Mouse (Mus musculus) testis, adult 2 months (tissue): Measurements from ENCODE around the gene Kiss1r. TPM values are rescaled to one million over a fixed set of nuclear protein-coding genes. Genes with fewer than 3 reads are reported as not detected.

ENCODE experiments used
- H3K27ac ChIP-seq: fragments of 200-500 bp; 2 replicates; pipeline ENCODE4 v1.5.1; 2012; ENCODE audit warnings: low read depth, low read length; ENCODE audit not compliant: control insufficient read depth, insufficient read depth
- H3K27me3 ChIP-seq: fragments of 200-500 bp; 2 replicates; pipeline ENCODE4 v1.6.1; 2012; ENCODE audit warnings: mild to moderate bottlenecking, low read length, moderate library complexity; ENCODE audit not compliant: control insufficient read depth, insufficient read depth
- H3K36me3 ChIP-seq: fragments of 200-500 bp; 2 replicates; pipeline ENCODE4 v1.6.1; 2012; ENCODE audit warnings: mild to moderate bottlenecking, low read length; ENCODE audit not compliant: control insufficient read depth, insufficient read depth
- H3K4me1 ChIP-seq: fragments of 200-500 bp; 2 replicates; pipeline ENCODE4 v1.6.1; 2012; ENCODE audit warnings: low read length; ENCODE audit not compliant: control insufficient read depth, insufficient read depth
- H3K4me3 ChIP-seq: fragments of 200-500 bp; 2 replicates; pipeline ENCODE4 v1.5.1; 2012; ENCODE audit warnings: low read depth, mild to moderate bottlenecking, low read length, moderate library complexity, mixed read lengths; ENCODE audit not compliant: control insufficient read depth
- CTCF ChIP-seq: fragments of 200-500 bp; IDR thresholded peaks from 2 replicates; pipeline ENCODE4 v1.5.1; 2012; ENCODE audit warnings: low read depth, mild to moderate bottlenecking, inconsistent platforms, low read length, moderate library complexity; ENCODE audit not compliant: control insufficient read depth, insufficient read depth, insufficient replicate concordance
- POLR2A ChIP-seq: fragments of 200-500 bp; IDR thresholded peaks from 2 replicates; pipeline ENCODE4 v1.6.1; 2012; ENCODE audit warnings: low read depth, mild to moderate bottlenecking, inconsistent platforms, low read length, moderate library complexity; ENCODE audit not compliant: control insufficient read depth
- polyA plus RNA-seq: library from polyadenylated mRNA; depleted of rRNA; stranded (reverse); fragments of >200 nt; gene quantifications from 2 replicates; pipeline ENCODE4 v1.2.3, GENCODE M21; 2012; rRNA removed

The Kiss1r gene
- polyA plus RNA-seq, result 0.75 and 0.99 TPM in 2 replicates

- TF ChIP-seq POLR2A (peak; percentile 66), CTCF (no peak)
- Histone ChIP-seq H3K4me1 (peaks cover 26% of the 10 kb centered on the region), H3K27ac (no peak within 1 kb of the TSS; the same call in 1 of the 2 replicates)
Observed at GRCm38 (mm10) chr10:79916808-79917531, at the start of gene Kiss1r. TSS of gene Kiss1r (plus strand) at chr10:79916971.

DNA sequence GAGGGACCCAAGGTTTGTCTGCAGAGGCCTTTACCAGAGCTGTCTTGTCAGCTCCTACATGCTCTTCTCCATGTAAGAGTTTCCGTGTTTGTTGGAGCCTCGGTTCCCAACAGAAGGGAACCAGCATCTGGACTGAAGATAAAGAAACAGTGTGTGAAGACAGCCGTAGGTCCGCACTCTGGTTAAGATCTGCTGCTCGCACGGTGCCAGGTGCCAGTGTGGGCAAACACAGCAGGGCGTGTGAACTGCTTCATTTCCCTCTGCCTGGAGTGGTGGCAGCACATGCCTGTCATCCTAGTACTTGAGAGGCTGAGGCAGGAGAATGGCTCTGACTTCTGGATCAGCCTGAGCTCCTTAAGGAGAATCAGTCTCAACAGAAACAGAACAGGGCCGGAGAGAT lies 44.9 kb upstream of the Kiss1r start:
- Histone ChIP-seq H3K4me1 (peaks cover 8% of the 10 kb centered on the region), H3K4me3 (no peak overlapping the region), H3K27me3 (no peaks in the 10 kb centered on the region), H3K36me3 (no peaks in the 10 kb centered on the region), H3K27ac (no peak overlapping the region)
- TF ChIP-seq CTCF, result no peak
- no peak for TF ChIP-seq POLR2A

More at GRCm38 (mm10) chr10:79916808-79917531, at the start of gene Kiss1r:
- peak within 1 kb of the TSS; percentile 84 for H3K4me3 ChIP-seq
- H3K36me3 ChIP-seq, result no peaks in the 10 kb centered on the region
- H3K27me3 ChIP-seq, result no peaks in the 10 kb centered on the region

DNA sequence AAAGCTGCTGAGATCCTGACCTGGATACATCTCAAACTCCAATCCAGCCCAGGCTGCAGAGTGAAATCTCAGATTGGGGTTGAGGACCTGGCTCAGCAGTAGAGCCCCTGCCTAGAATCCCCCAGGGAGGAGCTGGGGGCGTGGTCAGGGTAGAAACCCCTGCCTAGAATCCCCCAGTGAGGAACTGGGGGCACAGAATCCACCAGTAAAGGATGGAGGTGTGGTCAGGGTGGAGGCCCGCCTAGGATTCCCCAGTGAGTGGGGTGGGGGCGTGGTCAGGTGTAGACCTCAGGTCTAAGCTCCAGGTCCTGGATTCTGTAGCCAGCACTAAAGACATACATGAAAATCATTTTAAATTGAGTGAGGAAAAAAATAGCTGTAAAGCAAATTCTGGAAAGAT lies 43.9 kb upstream of the Kiss1r start:
- H3K4me3 ChIP-seq, result no peak overlapping the region
- no peaks in the 10 kb centered on the region for H3K27me3 ChIP-seq
- peaks cover 8% of the 10 kb centered on the region for H3K4me1 ChIP-seq
- no peak for TF ChIP-seq POLR2A
- TF ChIP-seq CTCF, result no peak
- no peak overlapping the region for H3K27ac ChIP-seq
- no peaks in the 10 kb centered on the region for H3K36me3 ChIP-seq

- H3K27ac ChIP-seq, result no peak overlapping the region
- no peaks in the 10 kb centered on the region for H3K27me3 ChIP-seq
- no peak overlapping the region for H3K4me3 ChIP-seq
- TF ChIP-seq CTCF (no peak), POLR2A (no peak)
- H3K4me1 ChIP-seq, result peaks cover 8% of the 10 kb centered on the region
- H3K36me3 ChIP-seq, result no peaks in the 10 kb centered on the region
Observed at GRCm38 (mm10) chr10:79873313-79873712, 43.5 kb upstream of the Kiss1r start.

DNA sequence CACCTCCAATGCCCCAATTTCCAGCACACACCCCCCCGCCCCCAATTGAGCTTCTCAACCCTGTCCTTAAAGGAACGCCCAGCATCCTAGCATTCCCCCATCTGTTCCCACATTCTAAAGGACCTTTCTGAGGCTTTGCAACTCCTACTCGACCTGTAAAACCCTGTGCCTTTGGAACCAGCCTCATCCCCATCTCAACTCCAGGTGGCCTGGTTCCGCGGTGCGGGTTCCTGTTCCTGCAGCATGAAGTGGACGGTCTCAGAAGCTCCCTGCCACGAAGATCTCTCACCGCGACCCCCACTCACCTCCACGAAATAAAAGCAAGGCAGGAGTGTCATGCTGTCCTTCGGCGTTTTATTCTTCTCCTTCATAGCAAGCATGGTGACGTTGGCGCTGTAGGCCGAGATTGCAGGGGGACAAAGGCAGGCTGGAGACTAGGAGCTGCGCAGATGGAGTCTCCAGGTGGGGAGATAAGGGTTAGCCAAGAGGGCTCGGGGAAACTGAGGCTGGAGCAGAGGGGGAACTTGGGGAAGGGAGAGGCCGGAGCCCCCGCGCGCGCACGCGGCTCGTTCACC lies 43.0 kb upstream of the Kiss1r start:
- no peak overlapping the region for H3K27ac ChIP-seq
- peak overlapping the region; percentile 14 for H3K4me3 ChIP-seq
- H3K27me3 ChIP-seq, result no peaks in the 10 kb centered on the region
- peaks cover 8% of the 10 kb centered on the region for H3K4me1 ChIP-seq
- TF ChIP-seq POLR2A, result no peak
- TF ChIP-seq CTCF, result no peak
- H3K36me3 ChIP-seq, result no peaks in the 10 kb centered on the region

DNA sequence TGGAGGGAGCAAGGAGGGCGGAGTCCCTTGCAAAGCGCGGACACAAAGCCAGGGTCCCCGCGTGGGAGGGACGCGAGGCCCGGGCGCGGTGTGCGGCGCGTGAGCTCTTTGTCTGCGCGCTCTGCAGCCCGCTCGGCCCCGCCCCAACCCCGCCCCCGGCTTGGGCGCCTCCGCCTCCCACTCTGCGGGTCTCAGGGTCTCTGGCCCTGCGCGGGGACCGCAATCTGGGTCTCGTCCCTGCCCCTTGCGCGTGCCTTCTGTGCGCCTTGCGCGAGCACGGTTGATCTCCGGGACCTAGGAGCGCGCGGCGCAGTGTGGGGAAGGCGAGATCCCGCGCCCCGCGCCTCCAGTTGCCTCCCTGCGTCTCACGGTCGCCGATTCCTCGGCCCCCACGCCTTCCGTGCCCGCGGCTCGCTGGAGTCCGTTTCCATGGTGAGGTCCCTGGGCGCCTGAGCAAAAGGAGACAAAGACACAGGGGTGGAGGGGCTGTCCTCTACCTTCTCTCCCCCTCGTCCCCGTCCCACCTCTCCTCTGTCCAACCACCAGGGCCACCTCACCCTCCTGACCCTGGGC lies 42.4 kb upstream of the Kiss1r start, which contains the start of the genes Prtn3 and Plppr3:
Gene Prtn3, plus strand, starts transcription at position 187 of the 573 bp plus-strand sequence.
Gene Plppr3, minus strand, starts transcription at position 345 of the 573 bp plus-strand sequence.
- Histone ChIP-seq H3K36me3 (no peaks in the 10 kb centered on the region), H3K27me3 (no peaks in the 10 kb centered on the region), H3K4me3 (peak within 1 kb of the TSS; percentile 64), H3K4me1 (peaks cover 8% of the 10 kb centered on the region), H3K27ac (no peak within 1 kb of the TSS)
- no peak for TF ChIP-seq POLR2A
- TF ChIP-seq CTCF, result no peak

GRCm38 (mm10) chr10:79877174-79877573 lies 39.6 kb upstream of the Kiss1r start:
- TF ChIP-seq POLR2A (no peak), CTCF (no peak)
- Histone ChIP-seq H3K27me3 (no peaks in the 10 kb centered on the region), H3K27ac (no peak overlapping the region), H3K36me3 (no peaks in the 10 kb centered on the region), H3K4me3 (no peak overlapping the region), H3K4me1 (peaks cover 15% of the 10 kb centered on the region)
